Mouse (Mus musculus) MEL (cell line): ENCODE data around the gene Ptpra. TPM values are rescaled to one million over a fixed set of nuclear protein-coding genes. Genes with fewer than 3 reads are reported as not detected.

Source experiments
- DNase-seq: peaks from one replicate; pipeline ENCODE4 v3.0.0; 2011; ENCODE audit warnings: low read depth, low spot score
- H3K27ac ChIP-seq: 2 replicates; pipeline ENCODE4 v1.5.1; 2012; ENCODE audit warnings: low read depth, mild to moderate bottlenecking, control low read depth, low read length, moderate library complexity; ENCODE audit not compliant: control insufficient read depth
- H3K27me3 ChIP-seq, 2 experiments: fragments of 150-350 bp in 1 of 2; sonication (generic) in 1 of 2; 2 replicates each; pipeline ENCODE4 v1.6.1; 2012; ENCODE audit warnings: low read length in 2 of 2, mild to moderate bottlenecking in 2 of 2, improper control_type of control experiment in 1 of 2, moderate library complexity in 1 of 2; ENCODE audit not compliant: insufficient read depth in 2 of 2, control insufficient read depth in 1 of 2
- H3K36me3 ChIP-seq, 2 experiments: 2 replicates each; pipeline ENCODE4 v1.6.1; 2012 to 2014; ENCODE audit warnings: low read length in 2 of 2, improper control_type of control experiment in 1 of 2, inconsistent platforms in 1 of 2, mild to moderate bottlenecking in 1 of 2; ENCODE audit not compliant: insufficient read depth in 2 of 2, control insufficient read depth in 1 of 2
- H3K4me1 ChIP-seq, 2 experiments: fragments of 150-350 bp in 1 of 2; sonication (generic) in 1 of 2; 2 replicates each; pipeline ENCODE4 v1.6.1; 2012; ENCODE audit warnings: low read length in 2 of 2, improper control_type of control experiment in 1 of 2, mild to moderate bottlenecking in 1 of 2; ENCODE audit not compliant: insufficient read depth in 2 of 2, control insufficient read depth in 1 of 2
- H3K4me3 ChIP-seq, 2 experiments: fragments of 150-350 bp in 1 of 2; sonication (generic) in 1 of 2; 2 replicates each; pipeline ENCODE4 v1.5.1; 2012; ENCODE audit warnings: low read depth in 2 of 2, low read length in 2 of 2, mild to moderate bottlenecking in 2 of 2, moderate library complexity in 2 of 2, control low read depth in 1 of 2, improper control_type of control experiment in 1 of 2; ENCODE audit not compliant: control insufficient read depth in 1 of 2, insufficient read depth in 1 of 2
- H3K79me2 ChIP-seq: 2 replicates; pipeline ENCODE4 v1.6.1; 2012; ENCODE audit warnings: mild to moderate bottlenecking, low read length, moderate library complexity; ENCODE audit not compliant: control insufficient read depth, poor library complexity, insufficient read depth
- H3K9ac ChIP-seq: 2 replicates; pipeline ENCODE4 v1.6.1; 2012; ENCODE audit warnings: low read depth, mild to moderate bottlenecking, control low read depth, low read length, moderate library complexity; ENCODE audit not compliant: control insufficient read depth, poor library complexity, severe bottlenecking
- H3K9me3 ChIP-seq: fragments of 150-350 bp; sonication (generic); replicated peaks from 2 replicates; pipeline ENCODE4 v1.6.1; 2012; ENCODE audit warnings: mild to moderate bottlenecking, low read length, improper control_type of control experiment, moderate library complexity; ENCODE audit not compliant: insufficient read depth
- BHLHE40 ChIP-seq: IDR thresholded peaks from 2 replicates; pipeline ENCODE4 v1.6.1; 2012; ENCODE audit warnings: low read depth, mild to moderate bottlenecking, inconsistent platforms, low read length, improper control_type of control experiment, borderline replicate concordance
- CHD2 ChIP-seq: IDR thresholded peaks from 2 replicates; pipeline ENCODE4 v1.6.1; 2011; ENCODE audit warnings: low read length, improper control_type of control experiment
- CTCF ChIP-seq, 3 experiments: IDR thresholded peaks in 2 of 3; conservative IDR thresholded peaks in 1 of 3; 2 replicates each; pipeline ENCODE4 v1.5.1; 2011 to 2012; ENCODE audit warnings: low read length in 3 of 3, low read depth in 2 of 3, mild to moderate bottlenecking in 2 of 3, improper control_type of control experiment in 1 of 3, inconsistent platforms in 1 of 3, mixed read lengths in 1 of 3, moderate library complexity in 1 of 3; ENCODE audit not compliant: control insufficient read depth in 1 of 3, insufficient read depth in 1 of 3, poor library complexity in 1 of 3, severe bottlenecking in 1 of 3
- EP300 ChIP-seq, 2 experiments: IDR thresholded peaks; 2 replicates each; pipeline ENCODE4 v1.6.1; 2011; ENCODE audit warnings: improper control_type of control experiment in 2 of 2, low read length in 2 of 2, low read depth in 1 of 2, mild to moderate bottlenecking in 1 of 2
- ETS1 ChIP-seq: IDR thresholded peaks from 2 replicates; pipeline ENCODE4 v1.6.1; 2012; ENCODE audit warnings: low read depth, mild to moderate bottlenecking, inconsistent platforms, low read length, improper control_type of control experiment, moderate library complexity
- GATA1 ChIP-seq: IDR thresholded peaks from 2 replicates; pipeline ENCODE4 v1.6.1; 2011; ENCODE audit warnings: low read depth, low read length, improper control_type of control experiment
- HCFC1 ChIP-seq: IDR thresholded peaks from 2 replicates; pipeline ENCODE4 v1.6.1; 2012; ENCODE audit warnings: low read depth, mild to moderate bottlenecking, inconsistent platforms, low read length, improper control_type of control experiment, moderate library complexity
- JUND ChIP-seq: IDR thresholded peaks from 2 replicates; pipeline ENCODE4 v1.6.1; 2011; ENCODE audit warnings: low read depth, mild to moderate bottlenecking, improper control_type of control experiment, low read length
- MAZ ChIP-seq: IDR thresholded peaks from 2 replicates; pipeline ENCODE4 v1.6.1; 2012; ENCODE audit warnings: low read depth, mild to moderate bottlenecking, inconsistent platforms, low read length, improper control_type of control experiment
- MEF2A ChIP-seq: IDR thresholded peaks from 2 replicates; pipeline ENCODE4 v1.6.1; 2014; ENCODE audit warnings: low read depth, mild to moderate bottlenecking, inconsistent platforms, low read length, improper control_type of control experiment; ENCODE audit not compliant: poor library complexity, insufficient replicate concordance, severe bottlenecking; ENCODE audit errors: extremely low read depth
- MYB ChIP-seq: IDR thresholded peaks from 2 replicates; pipeline ENCODE4 v1.6.1; 2011; ENCODE audit warnings: mild to moderate bottlenecking, low read depth, low read length, improper control_type of control experiment
- MYC ChIP-seq: IDR thresholded peaks from 2 replicates; pipeline ENCODE4 v1.6.1; 2011; ENCODE audit warnings: low read depth, mild to moderate bottlenecking, low read length, improper control_type of control experiment, moderate library complexity
- NELFE ChIP-seq: IDR thresholded peaks from 2 replicates; pipeline ENCODE4 v1.6.1; 2011; ENCODE audit warnings: low read depth, low read length, improper control_type of control experiment
- RAD21 ChIP-seq: IDR thresholded peaks from 2 replicates; pipeline ENCODE4 v1.6.1; 2011; ENCODE audit warnings: mild to moderate bottlenecking, low read depth, low read length, improper control_type of control experiment
- RCOR1 ChIP-seq: IDR thresholded peaks from 2 replicates; pipeline ENCODE4 v1.6.1; 2012; ENCODE audit warnings: low read depth, mild to moderate bottlenecking, inconsistent platforms, low read length, improper control_type of control experiment
- TAL1 ChIP-seq: IDR thresholded peaks from 2 replicates; pipeline ENCODE4 v1.6.1; 2012; ENCODE audit warnings: mild to moderate bottlenecking, inconsistent platforms, low read length, moderate library complexity, mixed read lengths
- TBP ChIP-seq: IDR thresholded peaks from 2 replicates; pipeline ENCODE4 v1.8.0; 2011; ENCODE audit warnings: low read depth, low read length, improper control_type of control experiment
- USF1 ChIP-seq: IDR thresholded peaks from 2 replicates; pipeline ENCODE4 v1.6.1; 2014; ENCODE audit warnings: low read depth, mild to moderate bottlenecking, inconsistent platforms, low read length, improper control_type of control experiment, moderate library complexity
- ZKSCAN1 ChIP-seq: IDR thresholded peaks from 2 replicates; pipeline ENCODE4 v1.6.1; 2012; ENCODE audit warnings: low read depth, mild to moderate bottlenecking, inconsistent platforms, low read length, improper control_type of control experiment, moderate library complexity
- ZMIZ1 ChIP-seq: IDR thresholded peaks from 2 replicates; pipeline ENCODE4 v1.6.1; 2012; ENCODE audit warnings: low read depth, mild to moderate bottlenecking, inconsistent platforms, low read length, improper control_type of control experiment, moderate library complexity
- polyA plus RNA-seq, 2 experiments: library from polyadenylated mRNA; stranded (reverse) in 1 of 2; unstranded in 1 of 2; fragments of >175 nt in 1 of 2; fragments of >200 nt in 1 of 2; gene quantifications; 2 replicates each; pipeline versions ENCODE4 v1.2.1 to v1.2.4; 2012; ENCODE audit warnings: low replicate concordance in 2 of 2, low read depth in 1 of 2; ENCODE audit not compliant: insufficient read length in 2 of 2, insufficient read depth in 1 of 2, missing spikeins in 1 of 2
- total RNA-seq: library from RNA; depleted of rRNA; stranded (reverse); fragments of 300-350 nt; gene quantifications from 2 replicates; pipeline ENCODE4 v1.2.3, GENCODE M21; 2012

Ptpra gene
- total and polyA plus RNA-seq, 3 experiments: 28.1 to 68.3 TPM; not detected in 1

DNA sequence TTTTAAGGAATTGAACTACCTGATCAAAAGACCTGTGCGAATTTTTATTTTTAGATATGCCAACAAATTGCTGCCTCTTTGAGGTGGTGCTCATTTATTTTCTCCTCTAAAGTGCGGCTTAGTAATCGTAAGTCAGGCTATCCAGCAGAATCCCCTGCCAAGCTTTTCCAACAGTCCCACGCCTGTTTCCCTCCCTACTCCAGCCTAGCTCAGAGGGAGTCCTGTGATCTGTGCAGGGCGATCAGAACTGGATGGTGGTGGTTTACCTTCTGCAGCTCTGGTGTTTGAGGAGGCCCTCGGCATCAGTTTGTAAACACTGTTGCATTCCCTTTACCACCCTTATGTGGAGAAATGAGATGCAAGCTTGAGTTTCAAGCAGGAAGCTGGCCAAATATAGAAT lies 3.3 kb downstream of the Ptpra start:
- DNase-seq: no peak
- no peak overlapping the region for H3K27ac ChIP-seq
- H3K4me3 ChIP-seq: no peak overlapping the region
- H3K27me3 ChIP-seq: no peaks in the 10 kb centered on the region
- peaks cover 43% of the 10 kb centered on the region for H3K79me2 ChIP-seq
- TF ChIP-seq ZKSCAN1 (no peak), JUND (no peak), USF1 (no peak)
- H3K9ac ChIP-seq: no peak overlapping the region
- H3K9me3 ChIP-seq: no peaks in the 10 kb centered on the region
- H3K4me1 ChIP-seq: peaks cover 19 to 32% of the 10 kb centered on the region in 2 experiments
- peaks cover 0 to 39% of the 10 kb centered on the region in 2 experiments; a peak in 3 of 4 replicates for H3K36me3 ChIP-seq

DNA sequence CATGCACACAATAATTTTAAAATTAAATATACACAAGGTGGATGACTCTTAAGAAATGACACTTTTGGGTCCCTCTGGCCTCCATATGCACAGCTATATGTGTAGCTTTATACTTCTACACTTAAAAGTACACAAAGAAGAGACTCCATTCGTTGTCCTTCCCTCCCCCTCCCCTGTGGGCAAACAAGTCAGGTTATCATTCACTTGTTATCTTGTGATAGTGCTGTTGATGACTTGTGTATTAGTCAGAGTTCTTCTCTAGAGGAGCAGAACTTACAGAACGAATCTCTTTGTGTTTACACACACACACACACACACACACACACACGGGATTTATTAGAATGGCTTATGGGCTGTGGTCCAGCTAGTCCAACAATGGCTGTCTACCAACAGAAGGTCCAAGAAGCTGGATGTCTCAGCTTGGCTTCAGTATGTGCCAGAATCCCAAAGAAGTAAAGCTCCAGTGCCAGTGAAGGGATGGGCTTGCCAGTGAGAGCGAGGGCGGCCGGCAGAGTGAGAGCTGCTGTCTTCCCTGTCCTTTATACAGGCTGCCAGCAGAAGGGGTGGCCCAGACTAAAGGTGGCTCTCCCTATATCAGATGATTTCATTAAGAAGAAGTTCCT lies 4.8 kb downstream of the Ptpra start:
- TF ChIP-seq MYC (no peak), GATA1 (peak; percentile 9; the same call in 1 of the 2 replicates), MEF2A (no peak)
- no peaks in the 10 kb centered on the region for H3K9me3 ChIP-seq
- peaks cover 19 to 26% of the 10 kb centered on the region in 2 experiments for H3K4me1 ChIP-seq
- peaks cover 49% of the 10 kb centered on the region for H3K79me2 ChIP-seq
- no peak overlapping the region for H3K9ac ChIP-seq
- DNase-seq: no peak
- no peak overlapping the region for H3K4me3 ChIP-seq
- H3K27me3 ChIP-seq: no peaks in the 10 kb centered on the region
- no peak overlapping the region for H3K27ac ChIP-seq
- H3K36me3 ChIP-seq: peaks cover 0 to 31% of the 10 kb centered on the region in 2 experiments; a peak in 3 of 4 replicates

DNA sequence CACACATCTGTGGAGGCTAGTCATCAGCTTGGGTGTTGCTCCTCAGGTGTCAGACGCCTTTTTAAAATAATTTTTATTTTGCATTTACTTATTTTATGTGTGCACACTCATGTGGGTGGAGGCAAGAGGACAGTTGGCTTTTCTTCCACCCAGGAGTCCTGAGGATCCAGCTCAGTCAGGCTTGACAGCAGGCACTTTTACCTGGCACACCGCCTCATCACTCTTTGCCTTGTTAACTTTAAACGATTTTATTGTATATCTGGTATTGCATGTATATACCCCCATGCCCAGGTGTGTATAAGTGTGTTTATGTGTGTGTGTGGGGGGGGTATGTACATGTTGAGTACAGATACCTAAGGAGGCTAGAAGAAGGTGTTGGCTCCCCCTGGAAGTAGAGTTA lies 7.8 kb downstream of the Ptpra start:
- peaks cover 34% of the 10 kb centered on the region for H3K79me2 ChIP-seq
- no peak for DNase-seq
- H3K9ac ChIP-seq: no peak overlapping the region
- no peak for TF ChIP-seq MYB
- TF ChIP-seq RCOR1: no peak
- no peak for TF ChIP-seq GATA1
- no peak for TF ChIP-seq USF1
- no peak for TF ChIP-seq TAL1
- no peak for TF ChIP-seq ZMIZ1
- no peak for TF ChIP-seq BHLHE40
- TF ChIP-seq TBP: no peak
- TF ChIP-seq HCFC1: no peak
- no peak for TF ChIP-seq NELFE
- TF ChIP-seq MAZ: no peak
- no peak for TF ChIP-seq EP300 (IDR thresholded peaks at IDR 0.05; ENCODE audit: low read depth in 1 of 2, low read length in 2 of 2)
- TF ChIP-seq ETS1: no peak
- no peak for TF ChIP-seq CHD2
- no peak for TF ChIP-seq ZKSCAN1
- TF ChIP-seq RAD21: no peak
- no peak for TF ChIP-seq MYC
- TF ChIP-seq CTCF (IDR thresholded peaks at IDR 0.05 in 2 of 3, conservative IDR thresholded peaks at IDR 0.05 in 1 of 3; ENCODE audit: control insufficient read depth in 1 of 3, insufficient read depth in 1 of 3, low read depth in 2 of 3, low read length in 3 of 3, poor library complexity in 1 of 3, severe bottlenecking in 1 of 3): no peak
- no peak for TF ChIP-seq JUND
- no peak overlapping the region for H3K27ac ChIP-seq
- H3K4me1 ChIP-seq: peaks cover 11 to 16% of the 10 kb centered on the region in 2 experiments
- H3K36me3 ChIP-seq: peaks cover 0 to 13% of the 10 kb centered on the region in 2 experiments; a peak in 3 of 4 replicates
- no peaks in the 10 kb centered on the region for H3K27me3 ChIP-seq
- no peak overlapping the region for H3K4me3 ChIP-seq
- H3K9me3 ChIP-seq: no peaks in the 10 kb centered on the region
